9 mouse cellular contexts compared by ENCODE assay signal in genomic region chr1:82292771-82293170, GRCm38 (mm10). TPM values are rescaled to one million over a fixed set of nuclear protein-coding genes. Genes with fewer than 3 reads are reported as not detected.
DNase-seq lines count a peak whose midpoint lies in the region; ATAC-seq and TF ChIP-seq lines count a peak whose summit lies in the region.
"Had no signal": no experiment of that assay in that cellular context is flagged by ENCODE, and none has a peak within 500 bp of the region (broad histone marks: within the 10 kb centered on the region; RNA-seq: fewer than 3 reads in every experiment).

No protein-coding gene starts in this region.

- TF ChIP-seq EP300 in liver, embryonic 14.5 days (IDR thresholded peaks at IDR 0.05; ENCODE audit: low read depth) = no peak

- H3K9ac ChIP-seq in forebrain, embryonic 16.5 days (replicated peaks; ENCODE audit: low read depth, low read length) = 0 out of 2 replicates have a peak overlapping the region, but pooled peaks have one; percentile 12
- no peak overlapping the region for H3K9ac ChIP-seq in liver, embryonic 14.5 days (replicated peaks)
- peak overlapping the region; percentile 83; the same call in 1 of the 2 replicates for H3K9ac ChIP-seq in neural tube, embryonic 13.5 days

- H3K36me3 ChIP-seq in E14TG2a.4 (ENCODE audit: insufficient read depth, low read length) = no peaks in the 10 kb centered on the region
- no peaks in the 10 kb centered on the region for H3K36me3 ChIP-seq in forebrain, embryonic 16.5 days (ENCODE audit: control insufficient read depth, insufficient read depth)
- H3K36me3 ChIP-seq in liver, embryonic 14.5 days (replicated peaks; ENCODE audit: control insufficient read depth, insufficient read depth, low read depth) = no peaks in the 10 kb centered on the region
- peaks cover 12% of the 10 kb centered on the region for H3K36me3 ChIP-seq in neural tube, embryonic 13.5 days

- H3K27ac ChIP-seq in forebrain, embryonic 16.5 days (ENCODE audit: low read length) = peak overlapping the region; percentile 72
- H3K27ac ChIP-seq in liver, embryonic 14.5 days = no peak overlapping the region
- peak overlapping the region; percentile 98 for H3K27ac ChIP-seq in neural tube, embryonic 13.5 days (replicated peaks)

- peak overlapping the region; percentile 87 for H3K4me3 ChIP-seq in E14TG2a.4 (replicated peaks; ENCODE audit: low read length)
- H3K4me3 ChIP-seq in forebrain, embryonic 16.5 days (replicated peaks; ENCODE audit: low read length) = peak overlapping the region; percentile 89
- H3K4me3 ChIP-seq in liver, embryonic 14.5 days (ENCODE audit: insufficient read depth in 1 of 2, low read depth in 2 of 2, low read length in 2 of 2) = 0 out of 4 replicates have a peak overlapping the region, but pooled peaks of 1 of the 2 experiments have one; percentile 11
- peak overlapping the region; percentile 69 for H3K4me3 ChIP-seq in neural tube, embryonic 13.5 days

- no peak for TF ChIP-seq CTCF in E14TG2a.4 (conservative IDR thresholded peaks at IDR 0.05; ENCODE audit: low read length)
- no peak for TF ChIP-seq CTCF in liver, embryonic 14.5 days (IDR thresholded peaks at IDR 0.05; ENCODE audit: low read depth)

- peaks cover 63% of the 10 kb centered on the region for H3K27me3 ChIP-seq in E14TG2a.4 (ENCODE audit: insufficient read depth, low read length)
- H3K27me3 ChIP-seq in forebrain, embryonic 16.5 days (replicated peaks; ENCODE audit: control insufficient read depth, insufficient read depth, low read length) = no peaks in the 10 kb centered on the region
- peaks cover 52% of the 10 kb centered on the region for H3K27me3 ChIP-seq in liver, embryonic 14.5 days (ENCODE audit: control insufficient read depth, insufficient read depth, low read length)
- peaks cover 3% of the 10 kb centered on the region; the same call in 1 of the 2 replicates for H3K27me3 ChIP-seq in neural tube, embryonic 13.5 days
- H3K27me3 ChIP-seq: CH12.LX had no signal

- no peaks in the 10 kb centered on the region for H3K9me3 ChIP-seq in E14TG2a.4 (ENCODE audit: low read length)
- H3K9me3 ChIP-seq in forebrain, embryonic 16.5 days (ENCODE audit: control insufficient read depth, low read length) = no peaks in the 10 kb centered on the region
- no peaks in the 10 kb centered on the region for H3K9me3 ChIP-seq in liver, embryonic 14.5 days (ENCODE audit: control insufficient read depth, low read length)
- no peaks in the 10 kb centered on the region for H3K9me3 ChIP-seq in neural tube, embryonic 13.5 days

- peaks cover 39% of the 10 kb centered on the region for H3K4me1 ChIP-seq in E14TG2a.4 (replicated peaks; ENCODE audit: low read depth, low read length)
- peaks cover 36% of the 10 kb centered on the region for H3K4me1 ChIP-seq in forebrain, embryonic 16.5 days (replicated peaks; ENCODE audit: control insufficient read depth, insufficient read depth, low read length)
- H3K4me1 ChIP-seq in liver, embryonic 14.5 days (replicated peaks; ENCODE audit: control insufficient read depth in 2 of 2, insufficient read depth in 2 of 2, low read length in 1 of 2) = no peaks in the 10 kb centered on the region
- H3K4me1 ChIP-seq in neural tube, embryonic 13.5 days (replicated peaks) = peaks cover 40% of the 10 kb centered on the region

- peak; percentile 78 for ATAC-seq in forebrain, embryonic 16.5 days
- no peak for ATAC-seq in liver, embryonic 14.5 days (ENCODE audit: insufficient read depth)
- peak; percentile 79 for ATAC-seq in neural tube, embryonic 13.5 days (ENCODE audit: low read depth)

- DNase-seq in cerebellum, adult 18-20 months = peak; percentile 75 to 83
- peak; percentile 49 to 60 for DNase-seq in heart, postnatal 14 days
- DNase-seq in kidney, postnatal 25 days = peak; percentile 63 to 76
- DNase-seq in liver, embryonic 14.5 days (ENCODE audit: low read depth in 3 of 3, low spot score in 3 of 3) = no peak
- DNase-seq in thymus, postnatal 25 days = peak; percentile 37

- peak overlapping the region; percentile 85 for H3K4me2 ChIP-seq in forebrain, embryonic 16.5 days (ENCODE audit: low read length)
- H3K4me2 ChIP-seq in liver, embryonic 14.5 days (ENCODE audit: low read depth) = peak overlapping the region; percentile 57
- H3K4me2 ChIP-seq in neural tube, embryonic 13.5 days = peak overlapping the region; percentile 85

- under 1% methylated on average over 13 of the region's 13 CpGs for WGBS in forebrain, embryonic 16.5 days
- WGBS in liver, embryonic 14.5 days (ENCODE audit: insufficient replicate concordance) = 2% methylated on average over 13 of the region's 13 CpGs
- 2% methylated on average over 13 of the region's 13 CpGs for WGBS in neural tube, embryonic 13.5 days

- intact Hi-C loops in heart, postnatal 14 days (cut with DNase I) = loop anchor here (1.0 to 10.0 kb wide), 3 partner anchors 140 to 976 kb away; no protein-coding TSS in a partner anchor

RNA-seq across cellular contexts. Expression of gene Irs1, which starts 1.6 kb away (rescaled TPM):
- polyA plus RNA-seq in forebrain, embryonic 16.5 days (2015; fragmentation: Nextera tagmentation; extraction: Ambion mirVana) = 9.2 and 11.0 TPM in 2 replicates
- total RNA-seq in heart, postnatal 14 days (2021) = 10 to 100 TPM; 37.5 to 38.0 TPM
- polyA plus RNA-seq in liver, embryonic 14.5 days (2012; rRNA removed) = 0.93 and 0.94 TPM in 2 replicates
- 0.61 and 0.66 TPM in 2 replicates for polyA plus RNA-seq in liver, embryonic 14.5 days (2014; fragmentation: Nextera tagmentation; extraction: Ambion mirVana)
- polyA plus RNA-seq in neural tube, embryonic 13.5 days (2015; fragmentation: Nextera tagmentation; extraction: Ambion mirVana) = 7.1 and 8.2 TPM in 2 replicates
- total RNA-seq: CH12.LX had no signal

RNA-seq across cellular contexts. Expression of gene Rhbdd1, which starts 23.5 kb away (rescaled TPM):
- polyA plus RNA-seq in forebrain, embryonic 16.5 days (2015; fragmentation: Nextera tagmentation; extraction: Ambion mirVana) = 4.6 and 5.8 TPM in 2 replicates
- total RNA-seq in heart, postnatal 14 days (2021) = 10 to 100 TPM; 10.1 to 11.5 TPM
- 4.7 and 5.8 TPM in 2 replicates for polyA plus RNA-seq in liver, embryonic 14.5 days (2012; rRNA removed)
- polyA plus RNA-seq in liver, embryonic 14.5 days (2014; fragmentation: Nextera tagmentation; extraction: Ambion mirVana) = 4.9 and 5.4 TPM in 2 replicates
- polyA plus RNA-seq in neural tube, embryonic 13.5 days (2015; fragmentation: Nextera tagmentation; extraction: Ambion mirVana) = 4.1 and 5.4 TPM in 2 replicates

RNA-seq across cellular contexts. Expression of gene Gm9747, which starts 59.9 kb away (rescaled TPM):
- 30.1 and 34.5 TPM in 2 replicates for polyA plus RNA-seq in forebrain, embryonic 16.5 days (2015; fragmentation: Nextera tagmentation; extraction: Ambion mirVana)
- total RNA-seq in heart, postnatal 14 days (2021) = not detected
- polyA plus RNA-seq in liver, embryonic 14.5 days (2012; rRNA removed) = 0.02 TPM in 1 of 2 replicates, not detected in the other
- 2.3 and 2.5 TPM in 2 replicates for polyA plus RNA-seq in liver, embryonic 14.5 days (2014; fragmentation: Nextera tagmentation; extraction: Ambion mirVana)
- 22.1 and 26.1 TPM in 2 replicates for polyA plus RNA-seq in neural tube, embryonic 13.5 days (2015; fragmentation: Nextera tagmentation; extraction: Ambion mirVana)
- total RNA-seq: CH12.LX had no signal

Comparison
In these comparisons a context has a peak if more than half of its experiments do, and no peak if none do; other contexts are left out.
1. DNase-seq: peak in cerebellum, adult 18-20 months (2 of 2), heart, postnatal 14 days (2 of 2), kidney, postnatal 25 days (2 of 2) and thymus, postnatal 25 days (single experiment); none in liver, embryonic 14.5 days (0 of 3).
2. Peak in every context shown above with its lines, with median percentiles within 50 percentile points of each other: H3K4me2 ChIP-seq.